Mouse (Mus musculus): ENCODE measurements around the gene Six6.

Six6 gene

DNA sequence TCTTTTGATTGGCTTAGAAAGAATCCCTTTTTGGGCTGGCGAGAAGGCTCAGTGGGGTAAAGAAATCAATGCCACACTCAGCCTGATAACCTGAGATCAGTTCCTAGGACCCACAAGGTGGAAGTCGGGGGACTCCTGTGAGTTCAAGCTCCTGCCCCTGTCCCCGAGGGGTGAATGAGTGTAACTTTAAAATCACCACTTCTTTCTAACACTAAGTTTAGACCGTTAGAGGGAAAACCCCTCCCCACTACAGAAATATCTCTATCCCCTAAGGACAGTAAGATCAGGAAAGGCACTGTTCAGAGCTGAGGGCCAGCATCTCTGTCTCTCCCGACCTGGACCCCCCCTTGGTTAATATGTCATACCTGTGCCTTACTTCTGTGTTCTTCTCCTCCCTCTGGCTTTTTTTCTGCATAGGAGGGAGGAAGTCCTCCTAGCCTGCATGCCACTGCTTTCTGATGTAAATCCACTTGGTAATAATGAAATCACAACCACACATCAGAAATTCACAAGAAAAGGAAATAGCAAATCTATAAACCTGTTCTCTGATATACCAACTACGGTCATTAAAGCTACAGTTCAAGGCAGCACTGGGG lies 18.2 kb downstream of the Six6 start:
- no peak for DNase-seq

DNA sequence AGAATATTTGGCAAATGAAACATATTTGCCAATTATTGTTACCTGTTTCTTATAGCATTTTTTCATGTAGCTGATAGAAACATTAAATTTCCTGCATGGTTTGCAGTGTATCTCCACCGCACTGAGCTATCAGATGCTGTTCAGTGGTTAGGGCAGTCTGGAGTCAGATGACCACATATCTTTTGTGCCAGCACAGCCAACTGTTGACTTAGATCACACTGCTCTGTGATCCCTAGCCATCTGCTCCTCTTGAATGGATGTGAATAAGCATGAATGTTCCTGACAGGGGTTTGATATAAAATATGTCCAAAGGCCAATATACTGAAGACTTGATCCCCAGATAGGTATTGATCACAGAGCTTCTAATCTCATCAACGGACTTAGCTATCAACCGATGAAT lies 18.8 kb downstream of the Six6 start:
- no peak for DNase-seq

DNA sequence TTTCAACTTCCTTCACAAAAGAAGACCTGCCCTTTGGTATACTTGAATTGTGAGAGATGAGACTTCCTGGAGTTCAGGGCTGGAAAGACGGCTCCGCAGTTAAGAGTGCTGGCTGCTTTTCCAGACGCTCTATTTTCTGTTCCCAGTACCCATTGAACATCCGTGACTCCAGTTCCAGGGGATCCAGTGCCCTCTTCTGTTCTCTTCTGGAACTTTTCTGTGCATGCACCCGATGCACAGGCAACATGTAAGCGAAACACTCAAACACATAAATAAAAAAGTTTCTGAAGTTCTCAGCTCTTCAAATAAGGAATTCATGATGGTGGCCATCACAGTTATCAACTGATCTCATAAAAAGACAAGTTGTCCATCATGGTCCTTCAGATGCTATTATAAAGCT lies 23.1 kb downstream of the Six6 start:
- DNase-seq, result no peak

DNA sequence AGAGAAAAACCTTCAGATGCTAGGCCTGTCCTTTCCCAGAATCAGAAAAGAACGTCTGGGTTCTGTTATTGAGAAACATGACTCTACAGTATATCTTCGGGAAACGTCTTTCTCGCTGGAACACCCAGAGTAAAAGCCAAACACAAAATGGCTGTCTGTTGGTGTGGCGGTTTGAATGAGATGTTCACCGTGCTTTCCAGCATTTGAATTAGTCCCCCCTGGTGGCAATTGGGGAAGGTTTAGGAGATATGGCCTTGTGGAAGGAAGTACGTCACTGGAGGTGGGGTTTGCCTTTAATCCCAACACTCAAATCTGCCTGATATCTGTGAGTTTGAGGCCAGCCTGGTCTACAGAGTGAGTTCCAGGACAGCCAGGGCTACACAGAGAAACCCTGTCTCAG lies 27.8 kb downstream of the Six6 start:
- no peak for DNase-seq

DNA sequence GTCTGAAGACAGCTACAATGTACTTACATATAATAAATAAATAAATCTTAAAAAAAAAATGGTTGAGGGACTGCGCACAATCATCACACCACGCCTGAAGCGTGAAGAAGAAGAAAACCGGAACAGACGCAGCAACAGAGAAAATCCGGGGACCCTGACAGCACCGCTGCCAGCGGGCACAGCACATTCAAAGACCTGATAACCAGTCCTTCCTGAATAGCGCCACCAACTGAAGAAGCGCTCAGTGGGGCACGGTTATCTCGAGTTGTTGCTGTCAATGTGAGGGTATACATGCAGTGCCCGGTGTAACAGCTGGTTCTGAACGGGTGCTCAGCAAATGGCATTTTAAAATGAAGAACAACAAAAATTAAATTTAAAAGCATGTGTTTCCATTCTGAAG lies 30.9 kb downstream of the Six6 start:
- DNase-seq, result no peak

DNA sequence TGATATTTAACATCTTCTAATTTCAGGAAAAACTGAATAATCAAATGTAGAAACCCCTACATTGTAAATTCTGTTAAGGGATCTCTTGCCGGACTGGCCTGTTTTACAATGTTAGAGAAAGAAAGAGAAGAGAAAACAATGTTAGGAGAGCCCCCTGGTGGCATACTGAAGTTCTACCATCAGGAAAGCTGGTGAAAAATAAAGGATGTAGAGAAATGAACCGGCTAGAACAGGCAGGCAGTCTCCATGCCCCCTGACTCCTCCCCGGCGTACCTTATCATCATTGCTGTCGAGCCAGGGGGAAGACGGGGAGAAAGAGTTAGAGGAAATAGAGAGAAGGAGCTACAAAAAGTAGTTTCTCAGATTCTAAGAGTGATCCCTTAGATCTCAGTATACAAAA lies 33.5 kb downstream of the Six6 start:
- DNase-seq, result peak; percentile 4 to 14

DNA sequence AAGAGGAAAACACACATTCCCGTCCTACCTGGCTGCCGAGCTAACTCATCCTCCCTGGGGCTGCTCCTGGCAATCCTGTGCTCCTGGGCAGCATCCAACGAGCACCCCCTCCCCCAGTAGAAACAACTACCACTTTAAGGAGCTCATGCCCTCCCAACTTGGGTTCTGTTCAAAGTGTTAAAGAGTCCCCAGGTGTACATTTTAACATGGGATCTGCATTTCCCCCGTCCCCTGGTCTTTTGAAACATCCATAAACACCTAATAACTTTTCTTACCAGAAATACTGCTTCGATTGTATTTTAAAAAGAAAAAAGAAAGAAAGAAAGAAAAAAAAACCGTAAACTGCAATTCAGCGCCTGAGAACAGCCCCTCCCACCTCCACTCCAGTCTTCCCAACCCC lies 36.5 kb downstream of the Six6 start:
- no peak for DNase-seq

DNA sequence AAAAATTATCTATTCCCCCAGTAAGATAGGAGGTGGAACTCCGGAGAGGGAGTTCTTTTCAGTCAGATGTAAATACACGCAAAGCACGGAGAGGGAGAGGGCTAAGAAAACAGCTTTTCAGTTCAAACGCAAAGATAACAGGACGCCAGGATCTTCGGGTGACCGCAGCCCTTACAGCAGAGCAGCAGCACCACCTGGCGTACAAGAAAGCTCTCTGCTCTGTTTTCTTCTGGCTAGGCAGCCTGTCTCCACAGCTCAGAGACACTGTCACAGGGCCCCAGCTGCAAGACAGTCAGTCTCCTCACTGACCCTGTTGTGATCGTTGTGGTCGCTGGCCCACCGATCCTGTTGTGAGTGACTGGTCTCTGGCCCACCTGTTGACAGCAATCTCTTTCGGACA lies 37.0 kb downstream of the Six6 start:
- DNase-seq, result peak; percentile 65 to 67

DNA sequence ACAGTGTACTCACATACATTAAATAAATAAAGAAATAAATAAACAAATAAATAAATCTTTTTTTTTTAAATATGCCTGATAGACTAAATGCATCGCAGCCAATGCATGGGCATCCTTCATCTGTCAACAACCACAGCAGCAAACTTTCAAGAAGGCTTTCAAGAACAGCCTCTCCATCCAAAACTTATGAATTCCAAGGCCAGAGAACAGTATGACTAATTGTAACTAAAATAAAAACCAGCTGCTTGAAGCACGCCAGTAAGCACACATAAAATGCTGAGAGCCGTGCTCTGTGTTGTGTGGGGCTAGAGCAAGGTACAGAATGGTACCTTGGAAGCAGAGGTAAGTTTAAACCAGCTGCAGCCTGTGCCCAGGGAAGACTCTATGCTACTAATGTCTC lies 38.2 kb downstream of the Six6 start:
- DNase-seq, result no peak

DNA sequence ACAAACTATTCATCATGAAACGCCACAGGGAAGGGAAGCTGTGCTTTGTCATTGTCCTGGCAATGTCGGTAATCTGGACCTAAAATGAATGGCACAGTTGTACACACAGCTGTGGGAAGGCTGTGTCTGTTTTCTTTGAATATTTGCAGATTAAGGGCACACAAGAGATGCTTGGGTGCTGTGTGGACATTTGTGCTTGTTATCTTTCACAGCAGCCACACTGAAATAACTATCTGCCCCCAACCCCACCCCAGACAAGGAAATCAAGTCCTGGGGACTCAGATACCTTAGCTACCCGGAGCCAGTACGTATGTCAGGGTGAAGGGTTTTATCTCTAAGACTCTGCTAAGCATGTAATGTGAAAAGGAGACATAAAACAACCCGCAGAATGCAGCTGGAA lies 39.5 kb downstream of the Six6 start:
- DNase-seq, result no peak

DNA sequence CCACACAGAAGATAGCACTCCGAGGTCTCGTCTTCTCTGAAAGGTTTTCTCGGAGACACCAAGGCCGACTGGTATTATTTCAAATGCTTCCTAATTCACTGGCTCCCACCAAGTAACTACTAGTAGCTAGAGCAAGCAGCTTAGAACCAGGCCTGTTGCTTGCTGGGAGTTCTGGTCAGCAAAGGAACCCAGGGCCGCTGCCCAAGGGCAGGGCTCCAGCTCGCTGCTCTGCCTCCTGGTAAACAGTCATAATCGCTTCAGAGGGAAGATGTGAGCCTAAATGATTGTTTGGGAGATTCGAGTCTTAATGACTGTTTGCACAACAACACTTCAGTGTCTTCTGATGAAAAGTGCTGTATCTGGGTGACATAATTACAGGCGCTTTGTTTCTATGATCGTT lies 42.9 kb downstream of the Six6 start:
- DNase-seq, result no peak

DNA sequence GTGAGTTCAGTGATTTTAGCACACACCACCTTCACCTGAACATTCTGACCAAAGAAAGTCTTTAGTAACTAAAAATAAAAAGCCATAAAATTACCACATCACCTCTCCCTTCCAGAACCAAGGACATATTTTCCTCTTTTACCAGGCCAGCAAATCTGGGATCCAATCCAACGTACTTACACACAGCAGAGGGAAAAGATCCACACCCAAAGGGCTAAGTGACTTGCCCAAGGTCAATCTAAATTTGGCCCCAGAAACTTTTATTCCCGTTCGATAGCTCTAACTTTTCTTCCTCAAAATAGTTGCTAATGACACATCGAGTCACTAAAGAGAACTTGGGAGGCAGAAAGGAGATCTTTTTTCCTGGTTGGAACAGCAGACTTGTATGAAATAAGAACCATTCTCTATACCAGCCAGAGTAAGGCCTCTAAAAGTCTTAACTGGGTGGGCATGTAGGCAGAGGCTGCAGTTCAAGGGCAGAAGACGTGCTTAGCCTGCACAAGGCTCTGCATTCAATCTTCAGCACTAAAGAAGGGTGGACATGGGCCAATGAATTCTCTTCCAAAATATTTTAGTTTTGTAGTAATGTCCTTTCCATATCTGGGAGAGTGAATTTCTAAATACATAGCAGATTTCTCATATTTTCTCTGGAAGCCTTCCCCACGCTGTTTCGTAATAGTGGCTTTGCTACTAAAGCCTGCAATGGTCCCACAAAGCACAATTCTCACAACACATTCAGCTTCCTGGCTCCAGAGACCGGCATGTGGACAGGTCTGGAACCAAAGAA lies 43.6 kb downstream of the Six6 start:
- DNase-seq, result no peak
